ENCODE assay signal across 17 mouse cellular contexts in the genomic region with DNA sequence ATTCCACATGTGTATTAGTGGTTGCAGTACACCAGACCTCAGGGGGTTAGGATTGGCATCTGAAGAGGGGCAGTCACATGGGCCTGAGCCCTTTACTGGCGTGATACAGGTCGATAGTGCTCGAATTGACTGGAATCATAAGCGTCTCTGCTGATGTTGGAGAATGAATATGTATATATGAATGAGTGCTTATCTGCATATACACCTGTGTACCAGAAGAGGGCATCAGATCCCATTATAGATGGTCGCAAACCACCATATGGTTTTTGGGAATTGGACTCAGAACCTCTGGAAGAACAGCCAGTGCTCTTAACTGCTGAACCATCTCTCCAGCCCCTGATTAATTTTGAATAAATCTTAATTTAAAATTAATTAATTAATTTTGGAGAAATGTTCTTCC. TPM values are rescaled to one million over a fixed set of nuclear protein-coding genes. Genes with fewer than 3 reads are reported as not detected.
DNase-seq lines count a peak whose midpoint lies in the region; ATAC-seq and TF ChIP-seq lines count a peak whose summit lies in the region.
"Had no signal": no experiment of that assay in that cellular context is flagged by ENCODE, and none has a peak within 500 bp of the region (broad histone marks: within the 10 kb centered on the region; RNA-seq: fewer than 3 reads in every experiment).

No protein-coding gene starts in this region.

- no peak overlapping the region for H3K27ac ChIP-seq in heart, adult 2 months
- H3K27ac ChIP-seq in lung, postnatal 0 days (ENCODE audit: low read length): no peak overlapping the region
- H3K27ac ChIP-seq: forebrain, embryonic 15.5 days; hindbrain, embryonic 15.5 days; liver, embryonic 13.5 days; macrophage had no signal

- no peaks in the 10 kb centered on the region for H3K79me2 ChIP-seq in heart, adult 2 months (replicated peaks; ENCODE audit: control insufficient read depth, insufficient read depth, low read length)

- no peak for ATAC-seq in lung, postnatal 0 days
- ATAC-seq: forebrain, embryonic 15.5 days had no signal

- no peaks in the 10 kb centered on the region for H3K9me3 ChIP-seq in lung, postnatal 0 days (ENCODE audit: low read length)
- H3K9me3 ChIP-seq: forebrain, embryonic 15.5 days; hindbrain, embryonic 15.5 days; liver, embryonic 13.5 days had no signal

- intact Hi-C loops in heart, adult 2 months (cut with DNase I): no loop called here
- intact Hi-C loops in heart, postnatal 36 days (cut with DNase I): no loop called here

- TF ChIP-seq CTCF in heart, adult 2 months (IDR thresholded peaks at IDR 0.05): peak; percentile 58
- peak; percentile 67 for TF ChIP-seq CTCF in lung, postnatal 0 days (IDR thresholded peaks at IDR 0.05)
- no peak for TF ChIP-seq CTCF in lung, adult 2 months (IDR thresholded peaks at IDR 0.05; ENCODE audit: insufficient read depth, low read length)

- H3K36me3 ChIP-seq in heart, adult 2 months (ENCODE audit: control insufficient read depth, insufficient read depth, low read length): peaks cover 2% of the 10 kb centered on the region; the same call in 1 of the 2 replicates
- 0 out of 2 replicates have a peak, but pooled peaks cover 5% of the 10 kb centered on the region for H3K36me3 ChIP-seq in lung, postnatal 0 days (ENCODE audit: insufficient read depth, low read length)

- no peak for TF ChIP-seq EP300 in heart, adult 2 months (IDR thresholded peaks at IDR 0.05; ENCODE audit: insufficient read depth, low read depth, low read length)
- no peak for TF ChIP-seq EP300 in lung, postnatal 0 days (IDR thresholded peaks at IDR 0.05)

- peaks cover 1% of the 10 kb centered on the region; the same call in 1 of the 2 replicates for H3K4me1 ChIP-seq in heart, adult 2 months (ENCODE audit: control insufficient read depth, insufficient read depth, low read length)
- H3K4me1 ChIP-seq in lung, postnatal 0 days (ENCODE audit: insufficient read depth, low read depth, low read length): no peaks in the 10 kb centered on the region
- no peaks in the 10 kb centered on the region for H3K4me1 ChIP-seq in lung, adult 2 months (ENCODE audit: control insufficient read depth, insufficient read depth, low read length)
- H3K4me1 ChIP-seq: forebrain, embryonic 15.5 days; hindbrain, embryonic 15.5 days; liver, embryonic 13.5 days had no signal

- no peak overlapping the region for H3K4me3 ChIP-seq in heart, adult 2 months
- H3K4me3 ChIP-seq in lung, postnatal 0 days (ENCODE audit: low read depth, low read length): no peak overlapping the region
- no peak overlapping the region for H3K4me3 ChIP-seq in lung, adult 2 months (replicated peaks; ENCODE audit: extremely low read depth, low read depth, low read length)
- H3K4me3 ChIP-seq: forebrain, embryonic 15.5 days; hindbrain, embryonic 15.5 days; liver, embryonic 13.5 days had no signal

- no peak overlapping the region for H3K4me2 ChIP-seq in lung, postnatal 0 days (replicated peaks; ENCODE audit: low read depth, low read length)
- H3K4me2 ChIP-seq: forebrain, embryonic 15.5 days; hindbrain, embryonic 15.5 days; liver, embryonic 13.5 days had no signal

- 90% methylated on average over 5 of the region's 5 CpGs for WGBS in heart, adult 2 months
- WGBS in lung, postnatal 0 days: 83% methylated on average over 5 of the region's 5 CpGs
- 88% methylated on average over 5 of the region's 5 CpGs for WGBS in lung, adult 2 months

- no peak overlapping the region for H3K9ac ChIP-seq in heart, adult 2 months (ENCODE audit: low read depth, low read length)
- no peak overlapping the region for H3K9ac ChIP-seq in lung, postnatal 0 days (replicated peaks; ENCODE audit: low read depth)
- H3K9ac ChIP-seq: forebrain, embryonic 15.5 days; hindbrain, embryonic 15.5 days; liver, embryonic 13.5 days had no signal

- TF ChIP-seq POLR2A in heart, adult 2 months (IDR thresholded peaks at IDR 0.05; ENCODE audit: insufficient read depth, low read depth, low read length): no peak
- TF ChIP-seq POLR2A in lung, adult 2 months (IDR thresholded peaks at IDR 0.05; ENCODE audit: borderline replicate concordance, extremely low read depth, low read depth, low read length): no peak

- no peaks in the 10 kb centered on the region for H3K27me3 ChIP-seq in heart, adult 2 months (ENCODE audit: control insufficient read depth, insufficient read depth, low read length)
- no peaks in the 10 kb centered on the region for H3K27me3 ChIP-seq in lung, postnatal 0 days (replicated peaks; ENCODE audit: insufficient read depth, low read length)
- H3K27me3 ChIP-seq: forebrain, embryonic 15.5 days; hindbrain, embryonic 15.5 days; liver, embryonic 13.5 days had no signal

- DNase-seq in heart, adult 2 months: no peak
- DNase-seq in heart, postnatal 36 days: no peak
- DNase-seq in lung, postnatal 0 days (ENCODE audit: low spot score): peak; percentile 47
- DNase-seq in lung, adult 2 months: no peak
- peak; percentile 21 for DNase-seq in ZHBTc4 (ENCODE audit: low read depth, low spot score)
- peak; percentile 9 for DNase-seq in retina, postnatal 1 day
- no peak for DNase-seq in adrenal gland, postnatal 4 days (ENCODE audit: low spot score in 2 of 2)
- no peak for DNase-seq in cerebellum, adult 9-10 months
- DNase-seq: adrenal gland, postnatal 25 days; cerebellum, postnatal 36 days; layer of hippocampus, adult 9-11 months; liver, embryonic 13.5 days; right cerebral cortex, postnatal 4 days; thymus, adult 2 months had no signal

RNA-seq across cellular contexts. Expression of gene Prmt9, which starts 25.0 kb away (rescaled TPM):
- total RNA-seq in heart, adult 2 months (2021): 10 to 100 TPM; 10.2 to 13.1 TPM
- polyA plus RNA-seq in heart, adult 2 months (2012; rRNA removed): 5.2 and 8.4 TPM in 2 replicates
- 10 to 100 TPM; 11.7 TPM for total RNA-seq in heart, postnatal 36 days (2021)
- polyA plus RNA-seq in lung, postnatal 0 days (2015; fragmentation: Nextera tagmentation; extraction: Ambion mirVana): 10.8 and 11.6 TPM in 2 replicates
- 7.2 and 7.7 TPM in 2 replicates for polyA plus RNA-seq in lung, adult 2 months (2012; rRNA removed)
- total RNA-seq in adrenal gland, postnatal 4 days (2021): 10 to 100 TPM; 24.4 to 25.3 TPM

RNA-seq across cellular contexts. Expression of gene Tmem184c, which starts 36.3 kb away (rescaled TPM):
- 10 to 100 TPM; 11.0 to 11.1 TPM for total RNA-seq in heart, adult 2 months (2021)
- polyA plus RNA-seq in heart, adult 2 months (2012; rRNA removed): 7.4 and 10.7 TPM in 2 replicates
- 10 to 100 TPM; 11.1 to 11.8 TPM for total RNA-seq in heart, postnatal 36 days (2021)
- 13.2 and 14.5 TPM in 2 replicates for polyA plus RNA-seq in lung, postnatal 0 days (2015; fragmentation: Nextera tagmentation; extraction: Ambion mirVana)
- polyA plus RNA-seq in lung, adult 2 months (2012; rRNA removed): 5.7 and 8.3 TPM in 2 replicates
- total RNA-seq in adrenal gland, postnatal 4 days (2021): 10 to 100 TPM; 27.3 to 28.4 TPM

RNA-seq across cellular contexts. Expression of gene Arhgap10, which starts 56.5 kb away (rescaled TPM):
- 10 to 100 TPM; 51.4 to 58.2 TPM for total RNA-seq in heart, adult 2 months (2021)
- 22.5 and 29.9 TPM in 2 replicates for polyA plus RNA-seq in heart, adult 2 months (2012; rRNA removed)
- total RNA-seq in heart, postnatal 36 days (2021): 10 to 100 TPM; 56.4 to 61.9 TPM
- polyA plus RNA-seq in lung, postnatal 0 days (2015; fragmentation: Nextera tagmentation; extraction: Ambion mirVana): 14.9 and 15.9 TPM in 2 replicates
- 9.8 and 11.2 TPM in 2 replicates for polyA plus RNA-seq in lung, adult 2 months (2012; rRNA removed)
- 10 to 100 TPM; 43.6 to 48.4 TPM for total RNA-seq in adrenal gland, postnatal 4 days (2021)

Comparison
In these comparisons a context has a peak if more than half of its experiments do, and no peak if none do; other contexts are left out.
1. DNase-seq: peak in lung, postnatal 0 days (single experiment), ZHBTc4 (single experiment) and retina, postnatal 1 day (single experiment); none in heart, adult 2 months (0 of 2), heart, postnatal 36 days (0 of 2), lung, adult 2 months (single experiment), adrenal gland, postnatal 4 days (0 of 2) and cerebellum, adult 9-10 months (single experiment).